Mouse (Mus musculus) spleen, adult 2 months (tissue): ENCODE data around the gene Neurog1.

ENCODE experiments used
- CTCF ChIP-seq: fragments of 200-500 bp; IDR thresholded peaks from 2 replicates; pipeline ENCODE4 v1.5.1; 2011; ENCODE audit warnings: mild to moderate bottlenecking, inconsistent platforms; ENCODE audit not compliant: insufficient read depth, insufficient read length, insufficient replicate concordance; ENCODE audit errors: extremely low read depth
- POLR2A ChIP-seq: fragments of 200-500 bp; IDR thresholded peaks from 2 replicates; pipeline ENCODE4 v1.6.1; 2011; ENCODE audit warnings: low read depth, low read length, inconsistent platforms

- TF ChIP-seq CTCF (no peak), POLR2A (no peak)
Observed at GRCm38 (mm10) chr13:56222849-56223246, 29.1 kb downstream of the Neurog1 start.
